Comparison of ENCODE assay signal across 24 mouse cellular contexts in the genomic region with DNA sequence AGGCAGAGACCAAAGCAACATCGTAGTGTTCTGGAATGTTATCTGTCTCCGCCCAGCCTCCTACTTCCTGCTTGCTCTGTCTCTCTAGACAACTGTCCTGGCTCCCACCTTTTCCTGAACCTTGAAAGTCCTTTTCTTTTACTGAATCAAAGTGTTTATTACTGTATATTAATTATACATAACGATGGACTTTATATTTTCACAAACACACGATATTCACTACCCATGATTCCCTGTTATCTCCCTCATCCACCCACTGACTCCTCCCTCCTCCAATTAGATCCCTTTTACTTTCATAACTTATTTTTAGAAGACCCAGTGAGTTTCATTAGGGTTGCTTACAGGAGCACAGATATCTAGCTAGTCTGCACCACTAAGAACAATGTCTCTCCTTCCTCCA. TPM values are rescaled to one million over a fixed set of nuclear protein-coding genes. Genes with fewer than 3 reads are reported as not detected.
DNase-seq lines count a peak whose midpoint lies in the region; ATAC-seq lines count a peak whose summit lies in the region.
"Had no signal": no experiment of that assay in that cellular context is flagged by ENCODE, and none has a peak within 500 bp of the region (broad histone marks: within the 10 kb centered on the region; RNA-seq: fewer than 3 reads in every experiment).

No protein-coding gene starts in this region.

- H3K27me3 ChIP-seq in heart, embryonic 10.5 days (ENCODE audit: insufficient read depth, poor library complexity, severe bottlenecking) = peaks cover 12% of the 10 kb centered on the region; the same call in 1 of the 2 replicates
- no peaks in the 10 kb centered on the region for H3K27me3 ChIP-seq in heart, embryonic 14.5 days (ENCODE audit: control insufficient read depth, insufficient read depth, low read length)
- no peaks in the 10 kb centered on the region for H3K27me3 ChIP-seq in midbrain, embryonic 11.5 days (ENCODE audit: control insufficient read depth, insufficient read depth, low read length)
- H3K27me3 ChIP-seq in midbrain, embryonic 14.5 days (ENCODE audit: control insufficient read depth, insufficient read depth, low read length) = no peaks in the 10 kb centered on the region
- H3K27me3 ChIP-seq: embryonic facial prominence, embryonic 12.5 days; forebrain, embryonic 13.5 days; forebrain, embryonic 15.5 days had no signal

- H3K4me3 ChIP-seq in heart, embryonic 10.5 days = no peak overlapping the region
- H3K4me3 ChIP-seq in heart, embryonic 14.5 days (ENCODE audit: control insufficient read depth in 1 of 2, insufficient read depth in 1 of 2, low read depth in 1 of 2, low read length in 2 of 2) = no peak overlapping the region
- no peak overlapping the region for H3K4me3 ChIP-seq in midbrain, embryonic 11.5 days (ENCODE audit: low read depth, low read length)
- H3K4me3 ChIP-seq in midbrain, embryonic 14.5 days (replicated peaks; ENCODE audit: low read depth, low read length) = no peak overlapping the region
- H3K4me3 ChIP-seq: embryonic facial prominence, embryonic 10.5 days; embryonic facial prominence, embryonic 12.5 days; forebrain, embryonic 13.5 days; forebrain, embryonic 15.5 days had no signal

- ATAC-seq in heart, embryonic 14.5 days (ENCODE audit: insufficient number of reproducible peaks, insufficient read depth, low FRiP score, low read depth) = no peak
- no peak for ATAC-seq in midbrain, embryonic 11.5 days (ENCODE audit: low FRiP score)
- ATAC-seq in midbrain, embryonic 14.5 days (ENCODE audit: low FRiP score, low TSS enrichment) = no peak
- ATAC-seq: activated CD4-positive, CD25-positive, alpha-beta regulatory T cell, adult 4 months; CD4-positive, CD25-positive, alpha-beta regulatory T cell, adult 4 months; forebrain, embryonic 13.5 days; forebrain, embryonic 15.5 days; Patski had no signal

- 0 out of 2 replicates have a peak overlapping the region, but pooled peaks have one; percentile 47 for H3K27ac ChIP-seq in heart, embryonic 10.5 days
- H3K27ac ChIP-seq in heart, embryonic 14.5 days (replicated peaks in 1 of 2; ENCODE audit: control insufficient read depth in 1 of 2, insufficient read depth in 1 of 2, low read depth in 2 of 2, low read length in 2 of 2) = no peak overlapping the region
- no peak overlapping the region for H3K27ac ChIP-seq in midbrain, embryonic 11.5 days (ENCODE audit: low read depth, low read length)
- H3K27ac ChIP-seq in midbrain, embryonic 14.5 days (replicated peaks; ENCODE audit: low read depth, low read length) = no peak overlapping the region
- H3K27ac ChIP-seq: embryonic facial prominence, embryonic 10.5 days; embryonic facial prominence, embryonic 12.5 days; forebrain, embryonic 13.5 days; forebrain, embryonic 15.5 days had no signal

- DNase-seq in heart, embryonic 10.5 days (ENCODE audit: low spot score) = no peak
- DNase-seq in heart, postnatal 4 days = no peak
- DNase-seq in heart, adult 9 months (ENCODE audit: low spot score in 2 of 2) = no peak
- peak; percentile 23 for DNase-seq in midbrain, embryonic 11.5 days (ENCODE audit: low spot score, missing footprints)
- DNase-seq in midbrain, embryonic 14.5 days = no peak
- no peak for DNase-seq in left cerebral cortex, adult 8-10 months (ENCODE audit: low spot score in 2 of 2)
- DNase-seq: adrenal gland, adult 8-10 months; adrenal gland, postnatal 14 days; adrenal gland, postnatal 36 days; B cell, adult 2 months; cerebellum, adult 11-12 months; cerebellum, adult 2 months; cerebellum, adult 9-10 months; cerebellum, postnatal 10 days; cerebellum, postnatal 25 days had no signal

- H3K4me2 ChIP-seq in heart, embryonic 14.5 days (ENCODE audit: low read length) = 0 out of 2 replicates have a peak overlapping the region, but pooled peaks have one; percentile 19
- no peak overlapping the region for H3K4me2 ChIP-seq in midbrain, embryonic 11.5 days
- H3K4me2 ChIP-seq in midbrain, embryonic 14.5 days (ENCODE audit: low read length) = no peak overlapping the region
- H3K4me2 ChIP-seq: embryonic facial prominence, embryonic 12.5 days; forebrain, embryonic 13.5 days; forebrain, embryonic 15.5 days had no signal

- H3K36me3 ChIP-seq in heart, embryonic 10.5 days = no peaks in the 10 kb centered on the region
- H3K36me3 ChIP-seq in heart, embryonic 14.5 days (ENCODE audit: control insufficient read depth, insufficient read depth, low read length) = no peaks in the 10 kb centered on the region
- no peaks in the 10 kb centered on the region for H3K36me3 ChIP-seq in midbrain, embryonic 11.5 days (ENCODE audit: control insufficient read depth, insufficient read depth, low read length)
- H3K36me3 ChIP-seq in midbrain, embryonic 14.5 days (ENCODE audit: control insufficient read depth, insufficient read depth, low read length) = no peaks in the 10 kb centered on the region
- H3K36me3 ChIP-seq: embryonic facial prominence, embryonic 10.5 days; embryonic facial prominence, embryonic 12.5 days; forebrain, embryonic 15.5 days; G1E had no signal

- H3K4me1 ChIP-seq in heart, embryonic 10.5 days = peaks cover 26% of the 10 kb centered on the region
- peaks cover 5 to 10% of the 10 kb centered on the region in 2 experiments; a peak in 3 of 4 replicates for H3K4me1 ChIP-seq in heart, embryonic 14.5 days (ENCODE audit: control insufficient read depth in 2 of 2, insufficient read depth in 2 of 2, low read length in 2 of 2)
- no peaks in the 10 kb centered on the region for H3K4me1 ChIP-seq in midbrain, embryonic 11.5 days (ENCODE audit: control insufficient read depth, insufficient read depth, low read length)
- no peaks in the 10 kb centered on the region for H3K4me1 ChIP-seq in midbrain, embryonic 14.5 days (ENCODE audit: control insufficient read depth, insufficient read depth, low read length)
- H3K4me1 ChIP-seq: embryonic facial prominence, embryonic 10.5 days; embryonic facial prominence, embryonic 12.5 days; forebrain, embryonic 13.5 days; forebrain, embryonic 15.5 days had no signal

- no peaks in the 10 kb centered on the region for H3K9me3 ChIP-seq in heart, embryonic 10.5 days
- peaks cover 6% of the 10 kb centered on the region for H3K9me3 ChIP-seq in heart, embryonic 14.5 days (ENCODE audit: control insufficient read depth, low read length)
- H3K9me3 ChIP-seq in midbrain, embryonic 11.5 days (ENCODE audit: control insufficient read depth, low read length) = no peaks in the 10 kb centered on the region
- no peaks in the 10 kb centered on the region for H3K9me3 ChIP-seq in midbrain, embryonic 14.5 days (ENCODE audit: control insufficient read depth, low read length)
- H3K9me3 ChIP-seq: embryonic facial prominence, embryonic 10.5 days; embryonic facial prominence, embryonic 12.5 days; forebrain, embryonic 13.5 days; forebrain, embryonic 15.5 days had no signal

- 64% methylated on average over 4 of the region's 4 CpGs for WGBS in heart, embryonic 10.5 days
- 58% methylated on average over 4 of the region's 4 CpGs for WGBS in heart, embryonic 14.5 days
- WGBS in midbrain, embryonic 11.5 days = 90% methylated on average over 4 of the region's 4 CpGs
- 89% methylated on average over 4 of the region's 4 CpGs for WGBS in midbrain, embryonic 14.5 days

- no peak overlapping the region for H3K9ac ChIP-seq in heart, embryonic 14.5 days (ENCODE audit: low read length)
- no peak overlapping the region for H3K9ac ChIP-seq in midbrain, embryonic 11.5 days (ENCODE audit: low read length)
- H3K9ac ChIP-seq in midbrain, embryonic 14.5 days (replicated peaks; ENCODE audit: low read length) = no peak overlapping the region
- H3K9ac ChIP-seq: embryonic facial prominence, embryonic 12.5 days; forebrain, embryonic 13.5 days; forebrain, embryonic 15.5 days had no signal

RNA-seq across cellular contexts. Expression of gene Scn5a, which starts 45.3 kb away (rescaled TPM):
- polyA plus RNA-seq in heart, embryonic 10.5 days (2016; fragmentation: Nextera tagmentation; extraction: Ambion mirVana) = 8.2 and 18.0 TPM in 2 replicates
- total RNA-seq in heart, postnatal 4 days (2021) = 100 to 1,000 TPM; 120 to 122 TPM
- 7.9 and 10.0 TPM in 2 replicates for polyA plus RNA-seq in heart, embryonic 14.5 days (2014; fragmentation: Nextera tagmentation; extraction: Ambion mirVana)
- polyA plus RNA-seq in midbrain, embryonic 11.5 days (2014; fragmentation: Nextera tagmentation; extraction: Ambion mirVana) = 0.16 TPM in 1 of 2 replicates, not detected in the other
- 0.11 and 0.32 TPM in 2 replicates for polyA plus RNA-seq in midbrain, embryonic 14.5 days (2014; fragmentation: Nextera tagmentation; extraction: Ambion mirVana)
- 1 to 10 TPM; 3.5 to 4.6 (median 4.4) TPM for total RNA-seq in left cerebral cortex, adult 8-10 months (2022)
- polyA plus RNA-seq: CD4-positive, CD25-positive, alpha-beta regulatory T cell, adult 4 months; G1E had no signal
